Mouse (Mus musculus) left cerebral cortex, postnatal 36 days (tissue): ENCODE measurements at regions not wholly inside any gene's neighbourhood (a gene's known extent, or its start where the extent isn't known, plus 50 kb on each side); places are given as distances from the start of the nearest gene placed in this dataset.

Source experiments
- DNase-seq, 2 experiments: peaks; one replicate each; pipeline ENCODE4 v3.0.0; 2021 to 2022; ENCODE audit warnings: low spot score in 2 of 2, mixed read lengths in 1 of 2
- intact Hi-C: fragments of 180-260 bp; cut with DNase I; formaldehyde crosslinking; loops from one replicate; pipeline ENCODE4 v1.15.1; 2025

DNA sequence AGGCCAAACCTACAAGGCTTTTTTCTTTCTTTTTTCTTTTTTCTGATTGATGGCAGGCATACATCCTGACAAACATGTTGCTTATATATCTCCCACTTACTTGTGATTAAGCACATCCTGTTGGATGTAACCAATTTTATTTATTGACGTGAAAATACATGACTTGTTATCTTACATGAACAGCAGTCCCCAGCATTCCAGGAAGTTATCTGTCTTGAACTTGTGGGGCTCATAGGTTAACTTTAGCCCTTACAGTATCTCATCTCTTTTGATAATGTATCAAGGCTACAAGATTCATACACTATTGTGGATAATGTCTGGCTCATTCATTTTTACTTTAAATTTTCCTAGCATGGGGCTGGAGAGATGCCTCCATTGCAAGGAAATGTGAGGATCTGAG lies 852.0 kb upstream of the Agtr1b start:
- intact Hi-C loops = no loop called here
- no peak for DNase-seq

DNA sequence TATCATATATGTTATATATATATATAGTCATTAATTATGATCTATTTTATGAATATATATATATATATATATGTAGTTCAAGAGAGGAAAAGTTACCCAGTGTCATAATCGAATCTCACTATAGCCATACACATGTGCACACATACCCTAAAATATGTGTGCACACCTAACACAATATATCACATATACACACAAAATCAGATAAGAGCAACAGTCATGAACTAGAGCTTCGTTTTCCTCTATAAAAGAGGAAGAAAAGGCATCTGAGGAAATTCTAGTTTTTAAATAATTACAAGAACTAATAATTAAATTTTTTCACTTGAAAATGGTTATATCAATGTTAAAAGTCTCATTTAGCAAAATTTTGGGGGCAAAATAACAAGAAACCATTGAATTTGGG lies 835.3 kb upstream of the Tbl1xr1 start:
- intact Hi-C loops = no loop called here
- DNase-seq = no peak

DNA sequence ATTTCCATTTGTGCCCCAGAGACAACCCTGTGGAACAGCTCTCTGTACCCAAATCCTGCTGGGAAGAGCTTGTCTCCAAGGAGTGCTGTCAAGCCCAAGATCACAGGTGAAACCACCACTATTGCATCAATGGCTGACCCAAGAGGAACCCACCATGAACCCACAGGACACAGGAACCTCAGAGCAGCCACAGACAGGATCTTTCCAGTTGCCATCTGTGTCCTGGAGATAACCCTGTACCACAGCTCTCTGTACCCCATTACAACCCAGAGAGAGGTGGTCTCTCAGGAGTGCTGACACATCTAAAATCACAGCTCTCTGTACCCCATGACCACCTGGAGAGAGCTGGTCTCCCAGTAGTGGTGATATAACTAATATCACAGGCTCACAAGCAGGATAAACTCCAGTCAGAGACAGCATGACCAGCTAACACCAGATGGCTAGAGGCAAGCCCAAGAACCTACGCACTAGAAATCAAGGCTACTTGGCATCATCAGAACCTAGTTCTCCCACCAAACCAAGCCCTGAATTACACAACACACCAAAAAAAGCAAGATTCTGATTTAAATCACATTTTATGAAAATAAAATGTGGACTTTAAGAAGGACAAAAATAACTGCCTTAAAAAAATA lies 820.2 kb upstream of the Tbl1xr1 start:
- DNase-seq = no peak
- intact Hi-C loops = no loop called here

DNA sequence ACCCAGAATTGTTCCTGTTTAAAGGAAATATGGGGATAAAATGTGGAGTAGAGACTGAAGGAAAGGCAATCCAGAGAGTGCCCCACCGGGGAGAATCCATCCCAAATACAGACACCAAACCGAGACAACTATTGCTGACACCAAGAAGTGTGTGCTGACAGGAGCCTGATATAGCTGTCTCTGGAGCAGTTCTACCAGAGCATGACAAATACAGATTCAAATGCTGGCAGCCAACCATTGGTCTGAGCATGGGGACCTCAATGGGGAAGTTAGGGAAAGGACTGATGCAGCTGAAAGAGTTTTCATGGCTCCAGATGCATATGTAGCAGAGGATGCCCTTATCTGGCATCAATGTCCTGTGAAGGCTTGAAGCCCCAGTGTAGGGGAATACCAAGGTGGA lies 813.1 kb upstream of the Tbl1xr1 start:
- intact Hi-C loops = no loop called here

DNA sequence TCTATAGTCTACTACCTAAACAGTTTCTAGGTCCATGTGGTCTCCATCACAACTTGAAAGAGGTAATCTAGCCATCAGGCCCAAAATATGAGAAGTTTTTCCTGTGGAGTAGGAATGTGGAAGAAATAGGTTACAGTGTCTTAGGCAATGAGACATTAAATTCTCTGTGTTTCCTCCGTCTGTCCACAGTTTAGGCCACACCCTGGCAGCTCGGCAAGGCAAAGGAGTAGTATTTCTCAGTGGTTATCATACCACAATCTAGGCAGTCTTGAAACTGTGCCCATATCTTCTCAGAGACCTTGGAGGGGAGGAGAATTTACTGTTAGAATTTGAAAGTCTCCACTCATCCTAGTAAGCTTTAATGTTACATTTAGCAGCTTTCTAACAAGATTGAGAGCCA lies 811.0 kb upstream of the Tbl1xr1 start:
- DNase-seq = no peak
- intact Hi-C loops = no loop called here

More for the DNA sequence above, 813.1 kb upstream of the Tbl1xr1 start:
- no peak for DNase-seq

DNA sequence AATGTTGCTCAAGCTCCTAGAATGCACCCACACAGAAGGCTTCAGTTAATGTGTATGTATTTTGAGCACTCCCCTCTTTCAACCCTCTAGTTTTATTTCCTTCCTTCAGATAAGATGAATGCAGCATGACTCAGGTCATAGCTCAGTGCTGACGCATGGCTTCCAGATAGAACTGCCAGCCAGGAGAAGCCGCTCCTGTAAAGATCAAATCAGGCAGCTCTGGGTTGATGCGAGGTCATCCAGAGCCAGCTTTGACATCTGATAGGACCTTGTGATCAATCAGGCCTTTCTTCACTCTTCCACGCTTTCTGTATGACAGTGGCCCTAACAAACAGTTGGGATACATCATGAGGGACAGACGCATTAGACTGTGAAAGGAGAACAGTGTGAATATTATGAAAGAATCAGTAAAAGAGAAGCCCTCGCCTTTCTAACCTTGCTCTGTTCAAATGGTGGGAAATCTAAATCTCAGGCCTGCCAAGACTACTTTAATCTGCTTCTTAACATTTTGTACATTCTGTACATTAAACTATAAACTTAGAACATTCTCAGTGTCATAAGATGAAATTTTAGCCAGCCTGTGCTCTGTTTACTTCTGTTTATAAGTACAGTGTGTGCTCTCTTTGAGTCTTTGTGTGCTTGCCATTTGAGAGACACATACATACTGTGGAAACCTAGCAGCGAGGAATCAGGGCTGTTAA lies 807.9 kb upstream of the Tbl1xr1 start:
- DNase-seq = no peak
- intact Hi-C loops = no loop called here

DNA sequence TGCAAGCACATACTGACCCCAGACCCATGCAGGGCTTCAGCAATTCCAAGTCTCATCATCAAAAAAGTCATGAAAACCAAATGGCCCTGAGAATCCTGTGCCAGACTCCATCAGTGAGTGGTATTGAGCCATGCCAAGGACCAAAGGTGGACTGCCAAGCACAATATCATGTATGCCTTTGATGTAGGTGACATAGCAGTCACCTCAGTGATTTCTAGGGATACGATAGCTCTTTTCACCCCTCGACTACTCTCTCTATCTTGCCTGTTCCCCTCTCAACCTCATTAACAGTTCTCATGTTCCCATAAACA lies 807.4 kb upstream of the Tbl1xr1 start:
- no peak for DNase-seq
- intact Hi-C loops = no loop called here

DNA sequence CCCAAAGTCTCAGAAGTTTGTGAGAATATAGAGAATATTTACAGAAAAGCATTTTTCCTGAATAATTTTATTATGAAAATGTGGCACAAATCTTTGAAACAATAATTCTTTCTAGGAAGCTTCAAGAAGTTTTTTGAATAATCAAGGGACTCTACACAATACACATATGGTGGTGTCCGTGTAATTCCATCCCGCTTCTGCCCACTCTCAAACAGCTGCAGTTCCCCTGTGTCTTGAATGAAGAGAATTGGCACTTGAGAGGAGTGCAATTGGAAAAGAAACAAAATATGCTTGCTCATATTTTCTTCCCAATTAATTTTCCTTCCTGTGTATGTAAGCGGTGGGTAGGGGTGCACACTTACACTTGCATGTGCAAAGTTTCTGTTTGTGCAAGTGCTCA lies 805.7 kb upstream of the Tbl1xr1 start:
- no peak for DNase-seq
- intact Hi-C loops = no loop called here

DNA sequence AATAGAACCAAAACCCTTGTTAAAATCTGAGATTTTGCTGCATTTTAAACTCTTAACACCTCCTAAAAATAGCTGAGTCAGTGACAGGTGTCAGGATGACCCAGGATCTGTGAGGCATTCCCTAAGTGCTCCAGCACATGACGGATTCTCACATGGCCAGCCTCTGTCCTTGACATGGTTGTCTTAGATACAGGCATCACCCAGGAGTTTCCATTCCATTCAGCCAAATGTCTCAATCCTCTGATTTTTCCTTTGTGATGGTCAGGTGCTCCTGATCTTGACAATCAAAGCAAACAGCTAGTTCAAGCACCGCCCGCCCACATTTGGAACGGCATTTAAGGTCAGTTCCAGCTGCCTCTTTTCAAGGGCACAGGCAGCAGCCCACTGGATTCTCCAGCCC lies 804.2 kb upstream of the Tbl1xr1 start:
- intact Hi-C loops = no loop called here
- DNase-seq = no peak

DNA sequence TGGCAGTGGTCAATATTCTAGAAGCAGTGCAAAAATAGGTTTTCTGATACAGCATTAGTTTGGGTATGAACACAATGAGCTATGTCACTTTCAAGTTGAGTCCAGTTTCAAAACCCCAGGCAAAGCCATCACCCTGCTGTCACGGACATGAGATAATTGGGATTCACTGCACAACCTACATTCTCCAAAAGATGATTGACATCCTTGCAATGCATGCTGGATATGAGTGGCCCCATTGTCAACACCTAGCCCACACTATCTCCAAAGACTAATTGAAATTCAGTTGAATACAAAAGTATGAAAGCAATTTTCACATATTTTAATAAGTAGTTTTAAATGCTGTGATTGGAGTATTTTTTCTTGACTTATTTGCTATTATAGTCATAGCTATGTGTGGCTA lies 783.7 kb upstream of the Tbl1xr1 start:
- no peak for DNase-seq
- intact Hi-C loops = no loop called here

DNA sequence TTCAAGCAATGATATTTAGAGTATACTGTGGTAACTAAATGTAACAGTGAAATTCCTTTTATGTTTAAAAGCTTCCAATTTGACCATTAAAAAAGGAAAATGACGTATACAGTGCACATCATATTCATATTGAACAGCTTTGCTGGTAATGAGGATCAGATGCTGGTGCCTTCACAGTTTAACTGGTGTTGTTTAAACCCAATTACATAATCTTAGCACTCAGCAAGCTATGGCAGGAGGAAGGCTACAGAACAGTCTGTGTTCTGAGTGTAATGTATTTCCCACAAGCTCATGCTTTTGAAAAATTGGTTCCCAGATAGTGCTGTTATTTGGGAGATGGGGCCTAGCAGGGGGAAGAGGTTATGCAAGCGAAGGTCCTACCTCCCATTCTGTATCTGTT lies 783.1 kb upstream of the Tbl1xr1 start:
- intact Hi-C loops = no loop called here
- DNase-seq = no peak

DNA sequence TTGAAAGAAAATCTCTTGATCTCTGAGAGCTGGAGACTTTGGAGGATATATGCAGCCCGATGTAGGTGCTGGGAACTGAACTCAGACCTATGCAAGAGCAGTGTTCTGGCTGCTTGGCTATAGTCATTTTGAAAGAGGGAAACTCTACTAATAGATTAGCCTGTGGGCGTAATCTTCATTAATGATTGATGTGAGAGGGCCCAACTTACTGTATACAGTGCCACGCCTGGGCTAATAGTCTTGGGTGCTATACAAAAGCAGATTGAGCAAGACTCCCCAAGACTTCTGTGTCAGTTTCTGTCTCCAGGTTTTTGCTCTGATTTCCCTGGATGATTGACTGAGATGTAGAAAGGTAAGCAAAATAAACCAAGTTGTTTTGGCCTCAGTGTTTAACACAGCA lies 781.7 kb upstream of the Tbl1xr1 start:
- intact Hi-C loops = no loop called here
- no peak for DNase-seq

DNA sequence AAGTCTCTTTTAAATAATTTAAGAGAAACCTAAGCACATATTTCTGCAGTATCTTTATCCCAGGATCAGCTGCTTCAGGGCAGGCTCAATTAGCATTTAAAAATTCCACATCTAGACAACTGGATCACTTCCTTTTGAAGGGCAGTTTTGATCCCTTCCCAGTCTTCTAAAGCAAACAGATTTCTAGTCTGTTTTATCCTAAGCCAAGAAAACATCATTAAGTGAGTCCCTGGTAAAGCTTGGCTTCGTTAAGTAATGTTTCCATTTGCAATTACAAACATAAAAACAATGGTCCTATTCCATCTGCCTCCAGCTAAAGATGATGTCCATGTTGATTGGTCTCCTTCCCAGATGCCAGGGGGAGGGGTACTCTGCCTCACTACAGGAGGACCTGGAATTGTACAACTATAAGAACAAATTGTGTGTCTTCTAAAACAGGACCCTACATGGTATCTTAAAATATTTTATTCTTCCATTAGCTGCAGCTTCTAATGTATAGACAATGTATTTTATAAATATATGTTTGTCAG lies 779.8 kb upstream of the Tbl1xr1 start:
- intact Hi-C loops = no loop called here
- no peak for DNase-seq

DNA sequence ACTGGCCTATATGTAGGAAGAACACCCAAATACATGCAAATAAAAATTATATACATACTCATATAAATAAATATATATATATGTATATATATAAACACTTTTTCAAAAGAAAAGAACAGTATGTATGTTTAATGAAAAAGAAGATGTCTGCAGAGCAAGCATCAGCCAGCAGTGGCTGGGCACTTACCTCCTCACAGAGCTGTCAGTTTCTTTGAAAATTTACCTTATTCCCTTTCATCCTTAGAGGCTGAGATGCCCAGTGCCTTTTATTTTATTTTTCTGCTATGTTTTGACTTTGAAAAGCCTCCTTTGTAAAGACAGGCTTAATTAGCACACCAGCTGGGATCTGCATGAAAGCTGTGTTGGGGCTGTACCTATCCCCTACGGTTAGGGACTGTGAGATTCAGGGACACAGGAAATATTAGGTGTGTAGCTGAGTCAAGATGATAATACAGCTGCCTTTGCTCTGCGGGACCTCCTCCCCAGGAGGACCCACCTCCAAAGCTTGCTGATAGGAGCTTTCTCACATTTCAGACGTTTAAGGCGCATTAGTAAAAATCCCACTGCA lies 751.0 kb upstream of the Tbl1xr1 start:
- no peak for DNase-seq
- intact Hi-C loops = no loop called here

DNA sequence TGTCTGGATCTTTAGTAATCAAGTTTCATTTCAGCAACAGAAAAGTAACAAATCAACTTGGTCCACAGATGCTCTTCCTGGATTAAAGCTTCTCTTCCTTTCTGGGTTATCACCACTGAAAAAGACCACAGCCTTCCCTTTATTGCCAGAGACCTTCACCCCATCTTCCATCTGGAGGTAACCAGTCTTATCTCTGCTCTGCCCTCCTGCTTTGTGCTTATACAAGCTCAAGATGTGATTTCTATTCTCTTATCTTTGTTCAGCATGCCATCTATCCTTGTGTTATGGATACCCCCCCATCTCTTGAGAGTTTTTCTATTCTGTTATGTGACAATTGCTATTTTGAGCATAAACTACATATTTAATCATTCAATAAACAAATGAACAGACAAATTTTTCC lies 734.5 kb upstream of the Tbl1xr1 start:
- intact Hi-C loops = no loop called here
- DNase-seq = no peak

DNA sequence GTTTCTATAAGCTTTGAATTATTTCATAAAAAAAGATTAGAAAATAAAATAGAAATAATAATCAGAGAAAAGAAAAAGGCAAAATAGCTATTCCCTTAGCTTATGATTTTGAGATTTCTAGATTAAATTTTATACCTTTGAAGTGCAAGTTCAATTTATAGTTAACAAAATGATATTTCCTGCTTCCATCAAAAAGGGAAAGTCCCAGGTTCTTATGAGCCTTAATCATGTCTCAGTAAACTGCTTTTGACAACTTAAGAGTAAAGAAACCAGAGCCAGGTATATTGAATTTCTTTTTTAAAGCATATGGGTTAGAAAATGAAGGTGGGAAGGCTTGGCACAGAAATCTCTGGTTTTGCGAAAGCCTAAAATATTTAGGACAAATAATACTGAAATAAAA lies 733.4 kb upstream of the Tbl1xr1 start:
- intact Hi-C loops = no loop called here
- no peak for DNase-seq

DNA sequence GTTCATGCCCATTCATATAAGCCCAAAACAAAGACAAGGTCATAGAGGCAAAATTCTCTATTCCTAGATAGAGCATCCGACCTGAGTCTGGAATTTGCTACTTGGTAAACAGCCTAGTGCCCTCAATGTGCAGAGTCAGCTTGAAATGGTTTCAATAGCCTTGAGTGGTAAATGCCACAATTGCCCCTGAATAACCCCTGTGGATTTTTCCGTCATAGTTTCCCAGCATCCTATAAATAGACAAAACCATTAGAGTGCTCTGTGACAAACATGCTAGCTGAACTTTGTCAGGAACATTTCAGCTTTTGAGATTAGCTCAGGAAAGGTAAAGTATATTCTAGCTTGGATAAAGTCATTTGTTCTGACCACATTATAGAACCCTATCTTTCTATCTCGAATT lies 727.0 kb upstream of the Tbl1xr1 start:
- no peak for DNase-seq
- intact Hi-C loops = no loop called here

DNA sequence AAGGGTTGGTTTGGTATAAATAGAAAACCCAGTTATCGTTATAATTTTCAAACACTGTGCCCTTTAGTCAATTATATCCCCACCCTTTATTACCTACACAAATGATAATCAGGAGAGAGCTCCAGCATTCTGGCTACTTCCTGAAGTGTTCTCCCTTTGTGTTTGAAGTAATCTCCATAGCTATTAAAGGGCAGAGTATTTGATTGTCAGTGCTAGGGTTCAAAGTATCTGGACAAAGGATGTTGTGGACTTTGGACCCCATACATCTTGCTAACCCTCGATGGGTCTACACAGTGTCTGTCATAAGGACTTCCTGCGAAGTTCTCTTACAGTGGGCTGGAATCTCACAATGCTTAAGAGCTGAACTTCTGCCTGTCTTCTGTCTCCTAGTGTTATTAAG lies 720.3 kb upstream of the Tbl1xr1 start:
- intact Hi-C loops = no loop called here
- no peak for DNase-seq

DNA sequence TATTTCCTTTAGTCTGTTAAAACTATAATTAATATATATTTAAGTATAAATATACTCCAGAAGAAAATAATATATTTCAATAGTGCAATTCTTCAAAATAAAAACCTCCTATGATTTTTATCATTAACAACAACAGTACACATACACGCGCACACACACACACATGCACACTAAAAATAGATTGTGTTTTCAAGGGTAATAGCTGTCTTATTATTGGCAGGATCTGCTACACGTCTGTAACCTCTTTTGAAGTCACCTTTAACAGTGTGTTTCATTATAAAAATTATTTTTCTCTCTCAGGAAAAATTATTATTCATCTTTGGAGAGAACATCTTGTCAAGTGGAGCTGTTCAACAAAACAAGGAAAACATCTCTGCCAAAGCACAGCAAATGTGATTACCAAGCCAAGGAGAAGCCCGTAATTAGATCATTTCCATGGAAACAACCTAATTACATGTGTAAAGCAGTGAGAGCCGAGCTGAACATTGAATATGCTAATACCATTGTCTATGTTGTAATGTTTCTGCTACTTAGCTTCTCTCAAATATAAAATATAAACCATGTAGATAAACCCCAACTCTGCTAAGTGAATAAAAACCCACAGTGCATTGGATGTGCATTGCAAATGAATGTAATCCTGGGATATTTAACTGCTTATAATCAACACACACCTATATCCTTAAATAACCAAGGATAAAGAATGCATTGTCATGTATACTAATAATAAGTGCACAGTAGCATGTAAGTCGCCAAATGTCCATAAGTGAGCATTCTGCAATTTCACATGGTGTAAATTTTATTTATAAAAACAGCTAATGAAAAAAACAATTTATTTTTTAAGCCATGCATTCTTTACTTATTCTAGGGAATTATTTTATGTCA lies 719.4 kb upstream of the Tbl1xr1 start:
- no peak for DNase-seq
- intact Hi-C loops = no loop called here

DNA sequence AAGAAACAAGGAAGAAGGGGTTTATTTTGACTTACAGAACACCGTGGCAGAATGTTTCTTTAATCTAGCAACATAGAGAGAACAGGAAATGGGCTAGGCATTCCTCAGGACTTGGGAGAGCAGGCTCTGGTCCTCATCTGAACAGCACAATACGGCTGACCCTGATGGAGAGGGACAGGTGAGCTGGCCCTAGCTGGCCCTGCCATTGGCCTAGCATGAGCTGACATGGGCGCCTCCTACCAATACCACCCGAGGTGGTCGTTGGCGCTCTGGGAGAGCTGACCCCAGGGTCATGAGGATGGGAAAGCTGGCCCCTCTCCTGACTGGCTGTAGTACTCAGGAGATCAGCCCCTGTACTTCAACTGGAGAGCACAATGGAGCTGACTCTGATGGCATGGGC lies 718.4 kb upstream of the Tbl1xr1 start:
- intact Hi-C loops = no loop called here
- DNase-seq = no peak

DNA sequence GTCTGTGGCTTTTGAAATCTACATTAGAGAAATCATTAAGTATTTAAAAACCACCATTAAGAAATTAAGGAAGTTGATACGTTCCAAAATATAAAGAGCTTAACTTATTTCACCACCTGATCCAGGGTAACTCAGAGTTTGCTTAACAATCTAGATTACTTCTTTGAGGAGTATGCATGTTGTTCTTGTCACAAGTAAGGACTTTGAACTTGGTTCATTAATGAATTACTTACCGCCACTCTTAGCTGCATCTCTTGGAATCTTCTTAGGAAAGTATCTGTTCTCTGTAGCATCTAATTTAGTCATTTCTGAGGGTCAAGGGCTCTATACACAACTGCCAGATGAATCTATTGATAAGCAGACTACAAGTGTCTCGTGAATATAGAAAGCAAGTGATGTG lies 715.4 kb upstream of the Tbl1xr1 start:
- no peak for DNase-seq
- intact Hi-C loops = no loop called here
